Mouse (Mus musculus): ENCODE data around the gene Ehd3. TPM values are rescaled to one million over a fixed set of nuclear protein-coding genes. Genes with fewer than 3 reads are reported as not detected.
"Not testable (repeated sequence)": the region's sequence is repeated elsewhere in the genome, so short reads cannot be mapped to it uniquely, and the experiment has no call there.

Gene Ehd3
- total RNA-seq, 2 experiments from 2014 or later: 0.26 to 0.31 TPM

DNA sequence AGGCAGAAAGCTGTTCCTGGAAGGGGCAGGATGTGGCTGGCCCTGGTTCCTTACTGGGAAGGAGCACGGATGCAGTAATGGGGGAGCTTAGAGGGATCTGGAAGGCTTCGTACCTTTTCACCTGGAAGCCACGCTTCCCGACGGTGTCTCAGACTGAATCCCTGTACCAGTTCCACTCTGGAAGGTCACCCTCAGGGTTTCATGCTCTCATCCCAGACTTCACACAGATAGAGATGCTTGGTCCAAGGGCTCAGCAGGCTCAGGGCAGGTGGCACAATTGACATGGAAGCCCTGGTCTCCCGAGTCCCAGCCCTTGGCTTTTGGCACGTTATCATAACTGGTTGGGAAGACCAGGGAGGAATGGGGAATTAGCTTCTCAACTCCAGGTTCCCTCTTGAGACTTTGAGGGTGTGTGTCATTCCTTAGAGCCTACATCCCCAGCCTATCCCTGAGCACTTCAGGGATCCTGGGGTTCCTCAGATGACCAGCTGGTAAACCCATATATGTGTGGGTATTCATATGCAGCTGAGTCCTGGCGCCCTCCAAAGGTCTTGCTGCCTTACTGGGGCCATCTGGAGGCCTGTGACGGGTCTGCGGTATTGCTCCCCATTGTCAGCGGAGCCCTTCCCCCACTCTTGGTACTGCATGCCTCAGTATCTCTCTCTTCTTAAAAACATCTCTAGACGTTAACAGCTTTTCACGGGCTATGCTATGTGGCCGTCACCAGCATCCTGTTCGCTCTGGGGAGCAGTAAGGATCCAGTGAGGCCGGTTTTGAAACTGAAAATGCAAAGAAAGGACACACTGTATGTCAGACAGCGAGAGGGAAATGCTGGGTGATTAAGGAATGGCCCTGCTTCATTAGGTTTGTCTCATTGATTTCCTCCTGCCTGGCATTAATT lies 19.4 kb downstream of the Ehd3 start:
- no peak for ATAC-seq (replicated peaks; ENCODE audit: poor library complexity, severe bottlenecking)

DNA sequence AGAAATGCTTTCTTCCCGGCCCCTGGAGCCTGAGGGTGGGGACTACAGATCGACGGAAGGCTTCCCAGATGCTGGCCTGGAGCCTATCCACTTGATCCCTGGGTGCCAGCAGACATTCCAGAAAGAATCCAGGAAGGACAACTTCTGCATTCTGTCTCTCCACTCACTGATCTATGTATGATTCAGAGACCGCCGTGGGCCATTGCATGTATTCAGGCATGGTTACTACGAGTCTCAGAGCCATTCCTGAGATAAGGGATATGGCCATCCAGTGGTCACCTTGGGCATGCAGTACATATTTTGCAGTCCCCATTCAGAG lies 20.0 kb downstream of the Ehd3 start:
- no peak for ATAC-seq (replicated peaks; ENCODE audit: poor library complexity, severe bottlenecking)

DNA sequence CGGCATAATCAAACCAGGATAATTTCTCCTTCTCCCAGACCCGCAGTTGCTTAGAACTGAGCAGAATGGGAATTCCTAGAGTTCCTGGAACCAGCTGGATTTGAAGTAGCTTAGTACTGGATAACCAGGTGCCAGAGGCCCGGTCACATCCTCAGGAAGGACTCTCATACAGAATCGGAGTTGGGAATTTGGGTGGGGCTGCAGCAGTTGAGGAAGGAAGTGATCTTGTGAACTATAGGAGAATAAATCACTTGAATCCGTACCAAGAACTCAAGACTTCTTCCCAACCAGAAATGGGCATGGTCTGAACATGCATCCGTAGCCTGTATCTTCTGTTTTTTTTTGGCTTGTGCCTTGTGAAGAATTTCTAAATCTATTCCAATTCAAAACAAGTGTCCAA lies 22.2 kb downstream of the Ehd3 start:
- no peak for ATAC-seq (replicated peaks; ENCODE audit: poor library complexity, severe bottlenecking)

DNA sequence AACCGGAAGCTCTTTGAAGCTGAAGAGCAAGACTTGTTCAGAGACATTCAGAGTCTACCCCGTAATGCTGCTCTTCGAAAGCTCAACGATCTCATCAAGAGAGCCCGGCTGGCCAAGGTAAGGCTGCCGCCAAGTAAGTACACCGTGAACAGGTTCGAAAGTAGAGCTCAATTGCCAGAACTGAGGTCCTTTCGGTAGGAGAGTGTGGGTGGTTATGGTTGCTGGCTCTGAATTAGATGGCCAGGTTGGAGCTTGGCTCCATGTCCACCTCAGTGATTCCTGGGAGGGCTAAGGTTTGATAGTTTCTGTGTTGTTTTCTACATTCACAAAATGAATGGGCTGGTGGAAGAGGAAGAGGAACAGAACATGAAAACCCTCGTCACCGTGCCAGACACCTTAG lies 23.5 kb downstream of the Ehd3 start:
- no peak for ATAC-seq (replicated peaks; ENCODE audit: poor library complexity, severe bottlenecking)

DNA sequence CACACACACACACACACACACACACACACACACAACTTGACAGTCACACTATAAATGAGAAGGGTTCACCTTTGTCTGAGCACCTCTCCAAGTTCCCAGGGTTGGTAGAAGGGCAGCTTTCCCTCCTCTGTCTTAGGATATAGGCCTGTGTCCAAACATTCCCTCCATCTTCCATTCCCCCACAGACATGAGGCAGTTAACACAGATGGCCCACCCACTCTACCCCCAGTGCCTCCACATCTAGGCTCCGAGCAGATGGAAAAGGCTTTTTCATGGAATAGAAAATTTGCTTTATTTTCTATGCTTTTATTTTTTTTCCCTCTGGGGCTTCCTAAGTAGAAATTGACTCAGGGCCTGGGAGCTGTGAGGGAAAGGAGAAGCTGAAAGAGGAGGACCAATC lies 26.6 kb downstream of the Ehd3 start:
- ATAC-seq (replicated peaks; ENCODE audit: poor library complexity, severe bottlenecking): no peak

DNA sequence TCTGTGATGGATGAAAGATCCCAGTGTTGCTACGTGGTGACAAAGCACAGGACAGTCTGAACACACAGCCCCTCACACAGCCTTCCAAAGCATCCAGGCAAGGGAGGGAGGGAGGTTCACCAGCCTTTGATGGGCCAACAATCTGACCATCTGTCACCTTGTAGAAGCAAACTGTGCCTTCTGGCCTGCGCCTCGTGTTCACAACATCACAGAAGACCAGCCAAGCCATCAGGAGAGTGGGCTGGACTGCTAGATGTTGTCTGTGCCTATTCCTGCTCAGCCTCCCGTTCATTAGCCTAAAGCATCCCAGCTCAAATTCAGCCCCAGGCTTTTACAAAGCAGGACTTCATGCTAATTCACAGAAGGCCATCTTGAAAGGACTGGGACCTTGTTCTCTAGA lies 27.5 kb downstream of the Ehd3 start:
- ATAC-seq (replicated peaks; ENCODE audit: poor library complexity, severe bottlenecking): no peak

DNA sequence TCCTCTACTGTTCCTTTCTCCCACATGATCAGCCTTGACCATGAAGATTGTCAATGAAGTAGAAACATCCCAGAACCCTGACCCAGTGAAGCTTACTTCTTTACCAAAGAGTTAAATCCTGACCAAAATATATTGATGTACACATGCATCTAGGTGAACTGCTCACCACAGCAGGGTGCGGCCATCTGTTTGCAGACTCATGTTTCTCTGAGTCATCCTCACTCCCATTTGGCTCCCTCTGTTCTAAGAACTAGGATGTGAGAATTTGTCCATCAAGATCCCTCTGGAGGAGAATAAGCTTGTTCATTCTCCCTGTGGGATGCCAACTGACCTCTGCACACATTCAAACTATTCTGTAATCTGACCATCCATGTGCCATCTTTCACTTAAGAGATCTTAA lies 29.0 kb downstream of the Ehd3 start:
- ATAC-seq (replicated peaks; ENCODE audit: poor library complexity, severe bottlenecking): no peak

DNA sequence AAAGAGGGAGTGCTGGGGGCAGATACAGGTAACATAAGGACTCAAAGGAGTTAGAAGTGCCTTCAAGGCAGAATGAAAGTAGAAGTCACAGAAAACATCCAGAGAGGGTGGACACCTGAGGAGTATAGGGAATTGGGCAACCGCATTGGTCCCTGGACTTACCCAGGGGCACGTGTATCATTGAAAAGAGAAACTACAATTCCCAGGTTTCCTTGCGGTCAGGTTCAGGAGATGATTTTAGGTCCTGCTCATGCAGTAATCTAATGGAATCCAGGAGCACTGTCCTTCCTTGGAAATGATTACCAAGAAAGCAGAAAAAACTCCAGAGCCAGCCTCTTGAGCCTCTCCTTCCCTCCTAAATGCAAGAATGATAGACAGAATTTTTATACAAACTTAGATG lies 29.5 kb downstream of the Ehd3 start:
- no peak for ATAC-seq (replicated peaks; ENCODE audit: poor library complexity, severe bottlenecking)

DNA sequence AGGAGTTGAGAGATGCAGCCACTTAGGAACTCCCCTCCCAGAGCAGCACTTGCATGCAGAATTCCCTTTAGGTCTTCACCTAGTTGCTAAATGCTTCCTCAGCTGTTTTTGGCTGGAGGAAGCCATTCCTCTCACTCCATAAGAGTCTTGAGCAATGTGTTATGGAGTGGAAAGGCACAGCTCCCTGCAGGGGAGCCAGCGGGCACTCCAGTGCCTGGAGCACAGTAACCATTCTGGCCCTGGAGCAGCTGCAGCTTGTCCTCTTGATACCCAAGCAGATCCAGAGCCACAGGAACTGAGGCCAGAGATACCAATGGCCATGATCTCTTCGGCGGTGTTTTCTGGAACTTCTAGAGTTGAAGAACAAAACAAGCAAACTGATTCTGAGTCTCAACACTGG lies 32.7 kb downstream of the Ehd3 start:
- ATAC-seq (replicated peaks; ENCODE audit: poor library complexity, severe bottlenecking): no peak

DNA sequence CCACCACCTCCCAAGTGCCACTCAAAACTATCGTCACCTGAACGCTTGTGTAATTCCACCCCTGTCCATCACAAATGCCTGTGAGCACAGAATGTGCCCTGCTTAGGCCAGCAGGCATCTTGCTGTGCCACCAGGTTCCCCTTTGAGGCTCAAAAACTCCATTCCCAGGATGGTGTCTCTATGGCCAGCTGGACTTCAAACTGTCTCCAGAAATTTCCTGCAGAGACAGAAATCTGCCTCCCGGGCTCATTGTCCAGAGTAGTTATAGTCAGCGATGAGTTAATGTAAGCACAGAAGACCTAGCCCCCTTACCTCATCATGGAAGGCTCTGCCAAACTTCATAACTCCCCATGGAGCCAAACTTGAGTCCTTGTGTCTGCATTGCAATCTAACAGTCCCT lies 33.3 kb downstream of the Ehd3 start:
- no peak for ATAC-seq (replicated peaks; ENCODE audit: poor library complexity, severe bottlenecking)

DNA sequence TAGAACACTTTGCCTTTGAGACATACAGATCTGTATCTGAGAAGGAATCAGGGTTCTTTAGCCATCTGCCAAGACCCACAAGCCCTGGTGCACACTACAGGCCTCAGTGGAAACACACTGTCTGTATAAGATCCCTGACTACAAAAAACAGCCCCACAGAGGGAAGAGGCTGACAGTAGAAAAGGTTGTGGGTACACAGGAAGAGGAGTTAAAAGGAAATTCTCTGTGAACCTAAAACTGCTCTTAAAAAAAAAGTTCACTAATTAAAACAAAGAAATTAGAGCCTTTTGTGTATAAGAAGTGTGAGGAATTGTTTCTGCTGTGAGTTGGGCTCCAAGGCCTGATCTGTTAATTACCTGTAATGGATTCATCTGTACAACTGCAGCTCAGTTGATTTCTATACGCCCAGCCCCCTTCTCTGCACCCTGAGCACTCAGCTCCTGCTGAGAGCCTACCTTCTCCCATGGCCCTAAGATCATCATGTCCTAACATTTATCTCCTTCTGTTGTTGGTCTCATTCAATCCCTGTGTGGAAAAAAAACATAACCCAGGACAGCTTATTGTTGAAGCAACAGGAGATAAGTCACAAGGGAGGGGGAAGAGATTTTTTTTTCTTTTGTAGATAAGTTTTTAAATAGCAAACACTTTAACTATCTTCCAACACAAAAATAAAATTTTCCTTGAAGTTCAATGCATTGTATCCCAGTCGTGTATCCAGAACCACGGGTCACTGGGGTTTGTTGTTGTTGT lies 35.3 kb downstream of the Ehd3 start:
- no peak for ATAC-seq (replicated peaks; ENCODE audit: poor library complexity, severe bottlenecking)

DNA sequence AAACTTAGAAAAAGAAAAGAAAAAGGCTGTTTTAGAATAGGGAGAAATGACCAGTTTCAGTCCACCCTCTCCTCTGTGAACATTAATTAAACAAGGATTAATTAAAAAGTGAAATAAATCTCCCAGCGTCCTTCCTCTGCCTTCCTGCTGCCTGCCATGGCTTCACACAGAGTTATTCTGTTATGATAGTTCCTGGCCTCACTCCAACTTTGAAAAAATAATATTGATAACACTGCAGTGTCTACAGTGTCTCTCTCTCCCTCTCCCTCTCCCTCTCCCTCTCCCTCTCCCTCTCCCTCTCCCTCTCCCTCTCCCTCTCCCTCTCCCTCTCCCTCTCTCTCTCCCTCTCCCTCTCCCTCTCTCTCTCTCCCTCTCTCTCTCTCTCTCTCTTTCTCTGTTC lies 35.9 kb downstream of the Ehd3 start:
- ATAC-seq (replicated peaks; ENCODE audit: poor library complexity, severe bottlenecking): not testable (repeated sequence)

DNA sequence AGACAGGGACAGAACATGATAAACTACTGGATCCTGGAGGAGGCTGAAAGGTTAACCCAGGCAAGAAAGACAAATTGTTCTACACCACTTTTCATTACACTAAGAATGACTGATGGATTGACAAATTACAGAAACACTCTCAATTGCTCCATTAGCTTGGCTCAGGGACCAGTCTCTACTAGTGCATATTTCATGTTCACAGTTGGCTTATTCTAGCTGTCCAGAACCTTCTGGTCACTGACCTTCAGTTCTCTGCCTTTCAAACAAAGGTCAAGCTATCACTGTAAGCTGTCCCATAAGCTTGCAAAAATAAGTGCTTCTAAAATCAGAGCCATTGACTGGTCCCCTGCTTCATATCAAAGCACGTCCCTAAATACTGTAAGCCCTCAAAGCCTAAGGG lies 39.0 kb downstream of the Ehd3 start:
- no peak for ATAC-seq (replicated peaks; ENCODE audit: poor library complexity, severe bottlenecking)

DNA sequence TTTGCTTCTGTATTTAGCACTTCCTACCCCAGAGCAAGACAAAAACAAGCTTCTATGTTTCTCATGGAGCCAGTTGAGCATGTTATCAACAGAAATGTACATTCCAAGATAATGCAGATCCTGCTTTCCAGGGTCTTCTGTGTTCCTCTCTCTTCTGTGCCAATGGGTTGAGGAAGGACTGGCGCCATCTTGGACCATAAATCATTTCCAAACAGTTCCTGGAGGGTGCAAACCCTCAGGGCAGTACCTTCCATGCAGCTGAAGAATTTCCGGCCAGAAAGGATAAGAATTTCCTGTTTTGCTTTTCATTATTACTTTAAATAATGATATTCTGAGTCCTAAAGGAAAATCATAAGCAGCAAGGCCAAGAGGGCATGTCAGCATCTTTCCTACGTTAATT lies 41.7 kb downstream of the Ehd3 start:
- ATAC-seq (replicated peaks; ENCODE audit: poor library complexity, severe bottlenecking): no peak

DNA sequence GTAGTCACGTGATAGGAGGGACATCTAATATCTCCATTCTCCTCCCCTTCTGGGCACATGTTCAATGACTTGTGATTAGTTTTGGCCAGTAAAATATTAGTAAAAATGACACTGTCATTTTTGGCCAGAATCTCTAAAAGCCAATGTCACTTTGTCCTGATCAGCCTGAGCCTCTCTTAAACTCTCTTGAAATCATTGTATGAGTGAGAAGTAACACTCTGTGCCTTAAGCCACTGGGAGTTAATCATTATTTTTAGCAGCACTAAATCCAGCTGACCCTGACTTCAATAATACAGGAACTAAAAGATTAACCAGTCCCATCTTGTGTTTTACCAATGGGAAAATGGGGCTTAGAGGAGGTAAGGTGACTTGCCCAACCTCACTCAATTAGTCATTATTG lies 43.5 kb downstream of the Ehd3 start:
- no peak for ATAC-seq (replicated peaks; ENCODE audit: poor library complexity, severe bottlenecking)

DNA sequence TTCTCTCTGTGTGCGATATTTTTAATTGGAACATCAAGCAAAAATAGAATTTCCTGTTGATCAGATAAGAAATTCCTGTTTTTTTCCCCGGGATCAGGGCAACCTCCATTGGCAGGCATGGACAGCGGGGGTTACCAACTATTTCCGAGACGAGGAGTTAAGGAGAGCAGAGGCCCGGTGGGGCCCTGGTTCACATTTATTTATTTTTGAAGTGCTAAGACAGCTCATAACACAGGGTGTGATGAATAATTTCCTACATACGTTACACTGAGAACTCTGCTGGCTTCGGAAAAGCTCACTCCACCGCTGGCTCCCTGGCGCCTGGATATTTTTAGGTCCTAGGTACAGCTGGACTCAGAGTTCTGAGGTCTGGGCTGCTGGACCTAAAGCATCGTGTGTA lies 49.1 kb downstream of the Ehd3 start:
- ATAC-seq (replicated peaks; ENCODE audit: poor library complexity, severe bottlenecking): no peak

DNA sequence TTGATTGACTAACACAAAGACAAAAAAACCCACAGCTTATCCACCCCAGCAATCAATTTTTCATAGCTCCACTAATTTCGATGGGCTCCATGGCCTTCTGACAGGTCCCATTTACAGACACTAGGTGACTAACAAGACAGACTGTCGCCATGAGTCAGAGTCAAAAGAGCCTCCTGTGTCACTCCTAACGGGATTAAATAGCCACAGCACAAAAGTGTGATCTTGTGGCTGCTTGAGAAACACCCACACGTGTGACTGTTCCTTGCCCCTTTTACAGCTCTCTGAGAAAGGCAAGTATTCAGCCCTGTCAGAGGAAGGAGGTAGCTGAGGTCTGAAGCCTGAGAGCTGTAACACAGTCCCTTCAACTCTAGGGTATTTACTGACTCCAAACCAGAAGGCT lies 49.8 kb downstream of the Ehd3 start:
- ATAC-seq (replicated peaks; ENCODE audit: poor library complexity, severe bottlenecking): no peak

DNA sequence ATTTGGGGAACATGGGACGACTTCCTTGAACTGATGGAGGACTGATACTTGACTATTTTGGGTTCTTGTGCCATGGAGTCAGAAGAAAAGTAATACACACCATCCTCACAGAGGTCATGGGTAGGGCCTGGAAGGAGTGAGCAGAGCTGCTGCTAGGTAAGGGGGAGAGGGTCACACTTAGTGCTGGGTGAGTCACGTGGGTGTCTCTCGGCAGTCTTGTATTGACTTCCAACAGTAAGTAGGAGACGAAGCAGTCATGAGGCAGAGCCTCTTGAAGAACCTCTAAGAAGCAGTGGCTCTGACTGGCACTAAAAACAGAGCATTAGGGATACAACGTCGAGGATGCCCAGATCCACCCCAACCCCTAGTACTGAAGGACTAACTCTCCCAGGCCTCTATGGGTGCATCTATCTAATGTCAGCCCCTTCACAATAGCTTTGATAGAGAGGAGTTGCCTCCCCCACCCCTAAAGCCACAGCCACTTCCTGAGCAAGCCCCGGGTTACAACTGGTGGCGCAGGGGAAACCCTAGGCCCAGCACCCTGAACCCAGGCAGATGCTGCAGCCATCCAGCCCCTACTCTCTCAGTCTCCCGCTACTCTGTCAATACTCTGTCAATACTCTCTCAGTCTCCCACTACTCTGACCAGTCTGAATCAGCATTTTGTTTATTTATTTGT lies 65.2 kb downstream of the Ehd3 start:
- 0 out of 2 replicates have a peak, but pooled peaks have one; percentile 8 for ATAC-seq (replicated peaks; ENCODE audit: poor library complexity, severe bottlenecking)

DNA sequence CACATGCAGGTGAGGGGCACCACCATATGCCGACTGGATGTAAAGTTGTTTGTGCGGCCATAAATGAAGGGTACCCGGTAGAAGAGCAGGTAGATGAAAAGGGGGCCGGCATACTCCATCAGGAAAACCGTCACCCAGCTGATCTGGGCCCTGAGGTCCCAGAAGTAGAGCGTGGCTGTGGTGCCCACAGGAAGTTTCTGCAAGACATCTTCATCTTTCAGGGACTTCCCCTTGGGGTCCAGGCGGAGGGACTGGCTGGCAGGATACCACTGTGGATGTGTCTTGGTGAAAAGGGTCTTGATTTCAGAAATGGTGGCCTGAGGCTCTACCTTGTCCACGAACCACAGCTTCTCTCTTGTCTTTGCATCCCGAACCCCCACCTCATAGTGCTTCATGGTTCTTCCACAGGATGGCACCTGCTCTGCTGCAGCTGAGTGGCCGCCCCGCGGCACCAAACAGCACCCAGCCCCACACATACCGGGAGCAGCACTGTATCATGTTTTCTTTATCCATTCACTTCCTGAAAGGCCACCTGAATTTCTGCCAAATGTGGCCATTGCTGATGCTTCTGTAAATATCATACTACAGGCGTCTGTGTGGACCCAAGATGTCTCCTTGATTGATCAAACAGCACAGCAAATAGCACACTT lies 67.1 kb downstream of the Ehd3 start:
- peak; percentile 56 for ATAC-seq (replicated peaks; ENCODE audit: poor library complexity, severe bottlenecking)

DNA sequence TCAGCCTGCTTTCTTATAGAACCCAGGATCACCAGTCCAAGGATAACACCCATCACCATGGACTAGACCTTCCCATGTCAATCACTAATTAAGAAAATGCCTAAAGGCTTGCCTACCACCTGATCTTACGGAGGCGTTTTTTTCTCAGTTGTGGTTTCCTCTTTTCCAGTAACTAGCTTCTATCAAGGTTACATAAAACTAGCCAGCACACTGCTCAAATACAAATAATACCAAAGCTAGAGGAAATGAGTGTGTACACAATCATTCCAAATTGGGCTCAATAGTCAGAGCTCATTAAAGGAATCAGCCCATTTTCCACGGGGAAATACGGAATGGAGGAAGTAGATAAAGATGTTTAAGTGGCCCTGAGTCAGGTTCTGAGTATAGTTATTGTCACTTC lies 71.3 kb downstream of the Ehd3 start:
- peak; percentile 36; the same call in 1 of the 2 replicates for ATAC-seq (replicated peaks; ENCODE audit: poor library complexity, severe bottlenecking)

DNA sequence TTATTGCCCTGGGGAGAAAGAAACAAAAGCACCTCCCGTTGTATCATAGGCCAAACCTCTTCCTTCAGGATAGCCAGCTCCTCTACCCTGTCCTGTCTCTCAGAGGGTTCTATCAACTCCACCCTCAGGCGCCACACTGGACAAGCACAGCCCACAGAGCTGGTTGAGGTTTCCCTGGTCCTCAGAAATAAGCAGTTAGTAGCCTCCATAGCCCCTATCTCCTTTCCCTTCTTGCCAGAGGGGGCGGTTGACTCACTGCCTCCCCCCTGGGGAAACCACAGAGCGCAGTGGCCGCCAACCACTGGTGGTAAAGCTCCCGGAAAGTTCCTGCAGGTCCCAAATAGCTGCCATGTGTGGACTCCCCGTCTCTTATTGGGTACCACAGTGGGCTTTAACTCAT lies 71.7 kb downstream of the Ehd3 start:
- ATAC-seq (replicated peaks; ENCODE audit: poor library complexity, severe bottlenecking): peak; percentile 36
